In the genomic region with DNA sequence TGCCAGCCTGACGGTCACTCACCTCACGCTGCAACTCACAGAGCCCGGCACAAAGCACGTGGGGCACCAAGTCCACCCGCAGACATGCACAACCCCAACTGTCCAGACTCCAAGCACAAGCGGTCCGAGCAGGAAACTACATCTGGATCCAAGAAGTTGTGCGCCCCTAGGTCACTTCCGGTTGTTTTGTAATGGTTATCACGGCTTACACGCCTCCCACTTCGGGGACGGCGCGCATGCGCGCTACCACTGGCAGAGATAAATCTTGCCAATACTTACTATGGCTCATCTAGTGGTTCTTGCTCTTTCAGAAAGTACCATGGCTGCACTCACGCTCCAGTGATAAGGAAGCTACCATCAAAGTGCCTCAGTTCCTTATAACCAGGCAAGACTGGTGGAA, we compare ENCODE assay signal across 8 mouse cellular contexts. TPM values are rescaled to one million over a fixed set of nuclear protein-coding genes. Genes with fewer than 3 reads are reported as not detected.
DNase-seq lines count a peak whose midpoint lies in the region; ATAC-seq lines count a peak whose summit lies in the region.

A gene (minus strand): TSS at position 153 of the 400 bp plus-strand sequence.

- peak; percentile 92 for ATAC-seq in megakaryocyte progenitor cell, adult 5-6 weeks (replicated peaks; ENCODE audit: poor library complexity)

- peak; percentile 93 for DNase-seq in adipocyte (ENCODE audit: low spot score)
- DNase-seq in embryo, embryonic 10 days (ENCODE audit: low spot score): peak; percentile 92
- DNase-seq in gastrocnemius, postnatal 10 days: peak; percentile 77
- DNase-seq in induced T-regulatory cell, adult 2 months (ENCODE audit: low read depth): peak; percentile 93
- DNase-seq in left cerebral cortex, adult 9 months (ENCODE audit: low spot score in 2 of 2): peak; percentile 72 to 85
- DNase-seq in right cerebral cortex, postnatal 14 days: peak; percentile 79
- peak; percentile 72 to 87 for DNase-seq in urinary bladder, postnatal 36 days (ENCODE audit: low spot score in 2 of 2)

RNA-seq across cellular contexts. Expression of the gene that starts here (rescaled TPM):
- 1 to 10 TPM; 6.6 to 9.9 TPM for total RNA-seq in gastrocnemius, postnatal 10 days (2021)
- total RNA-seq in megakaryocyte progenitor cell, adult 5-6 weeks (2015): 52.1 and 53.6 TPM in 2 replicates
- total RNA-seq in megakaryocyte progenitor cell, adult 5-6 weeks (2017): 45.2 and 55.9 TPM in 2 replicates

Comparison
In these comparisons a context has a peak if more than half of its experiments do, and no peak if none do; other contexts are left out.
1. Peak in every context shown above with its lines: DNase-seq and ATAC-seq.
2. RNA of the gene that starts here (total RNA-seq): 45.2 to 55.9 TPM in megakaryocyte progenitor cell, adult 5-6 weeks; 6.6 to 9.9 TPM in gastrocnemius, postnatal 10 days; every median in the first group is over 4 times any median in the second.